Mouse (Mus musculus): ENCODE data around the gene Gatd1. TPM values are rescaled to one million over a fixed set of nuclear protein-coding genes. Genes with fewer than 3 reads are reported as not detected.
A peak's percentile ranks its signal among the peaks of the same experiment; 100 is the strongest.

Gene Gatd1
- polyA plus RNA-seq, 1 experiment from 2014 or later: 34.3 TPM

GRCm38 (mm10) chr7:141363106-141363751, 50.7 kb downstream of the Gatd1 start:
- peak; percentile 91 for TF ChIP-seq CTCF (IDR thresholded peaks at IDR 0.05; ENCODE audit: low read depth)
- Histone ChIP-seq H3K36me3 (ENCODE audit: control insufficient read depth, insufficient read depth) (peaks cover 25% of the 10 kb centered on the region; the same call in 1 of the 2 replicates), H3K9me3 (ENCODE audit: control insufficient read depth) (no peaks in the 10 kb centered on the region), H3K4me1 (replicated peaks; ENCODE audit: control insufficient read depth, insufficient read depth, low read length) (no peaks in the 10 kb centered on the region), H3K9ac (ENCODE audit: low read depth, low read length) (no peak overlapping the region), H3K27me3 (replicated peaks; ENCODE audit: control insufficient read depth, insufficient read depth, low read length) (no peaks in the 10 kb centered on the region), H3K27ac (ENCODE audit: low read depth, low read length) (no peak overlapping the region), H3K4me2 (replicated peaks; ENCODE audit: low read depth) (no peak overlapping the region), H3K4me3 (ENCODE audit: low read depth, low read length) (no peak overlapping the region)
- ATAC-seq: peak; percentile 18; the same call in 1 of the 2 replicates
- 60% methylated on average over 4 of the region's 4 CpGs for WGBS

- Histone ChIP-seq H3K4me2 (replicated peaks; ENCODE audit: low read depth) (no peak overlapping the region), H3K9ac (ENCODE audit: low read depth, low read length) (no peak overlapping the region), H3K27me3 (replicated peaks; ENCODE audit: control insufficient read depth, insufficient read depth, low read length) (no peaks in the 10 kb centered on the region), H3K9me3 (ENCODE audit: control insufficient read depth) (no peaks in the 10 kb centered on the region), H3K27ac (ENCODE audit: low read depth, low read length) (peak overlapping the region; percentile 46), H3K4me3 (ENCODE audit: low read depth, low read length) (no peak overlapping the region), H3K4me1 (replicated peaks; ENCODE audit: control insufficient read depth, insufficient read depth, low read length) (no peaks in the 10 kb centered on the region), H3K36me3 (ENCODE audit: control insufficient read depth, insufficient read depth) (peaks cover 39% of the 10 kb centered on the region; the same call in 1 of the 2 replicates)
- TF ChIP-seq CTCF (IDR thresholded peaks at IDR 0.05; ENCODE audit: low read depth): no peak
- ATAC-seq: peak; percentile 76
- WGBS: 9% methylated on average over 24 of the region's 24 CpGs
These were observed 52.4 kb downstream of the Gatd1 start for GRCm38 (mm10) chr7:141361510-141361909.

Other genes starting within 250 kb of the Gatd1 start
- 133 and 141 TPM in 2 replicates for gene Rnh1, start 241.3 kb downstream of the Gatd1 start, polyA plus RNA-seq (2015; fragmentation: Nextera tagmentation; extraction: Ambion mirVana)
- gene Hras, start 220.1 kb downstream of the Gatd1 start, polyA plus RNA-seq (2015; fragmentation: Nextera tagmentation; extraction: Ambion mirVana): 71.8 and 72.3 TPM in 2 replicates
- 3.2 and 3.7 TPM in 2 replicates for gene Lrrc56, start 220.0 kb downstream of the Gatd1 start, polyA plus RNA-seq (2015; fragmentation: Nextera tagmentation; extraction: Ambion mirVana)
- 2.7 and 3.4 TPM in 2 replicates for gene Lmntd2, start 200.1 kb downstream of the Gatd1 start, polyA plus RNA-seq (2015; fragmentation: Nextera tagmentation; extraction: Ambion mirVana)
- 47.6 and 52.7 TPM in 2 replicates for gene Rassf7, start 198.3 kb downstream of the Gatd1 start, polyA plus RNA-seq (2015; fragmentation: Nextera tagmentation; extraction: Ambion mirVana)
- gene Phrf1, start 185.4 kb downstream of the Gatd1 start, polyA plus RNA-seq (2015; fragmentation: Nextera tagmentation; extraction: Ambion mirVana): 24.7 and 27.8 TPM in 2 replicates
- gene Irf7, start 147.7 kb downstream of the Gatd1 start, polyA plus RNA-seq (2015; fragmentation: Nextera tagmentation; extraction: Ambion mirVana): 120 and 124 TPM in 2 replicates
- gene Cdhr5, start 137.3 kb downstream of the Gatd1 start, polyA plus RNA-seq (2015; fragmentation: Nextera tagmentation; extraction: Ambion mirVana): 914 and 971 TPM in 2 replicates
- 348 and 368 TPM in 2 replicates for gene Sct, start 135.0 kb downstream of the Gatd1 start, polyA plus RNA-seq (2015; fragmentation: Nextera tagmentation; extraction: Ambion mirVana)
- 0.33 and 0.38 TPM in 2 replicates for gene Drd4, start 122.1 kb downstream of the Gatd1 start, polyA plus RNA-seq (2015; fragmentation: Nextera tagmentation; extraction: Ambion mirVana)
- gene Deaf1, start 86.4 kb downstream of the Gatd1 start, polyA plus RNA-seq (2015; fragmentation: Nextera tagmentation; extraction: Ambion mirVana): 52.8 and 55.7 TPM in 2 replicates
- 21.8 and 23.3 TPM in 2 replicates for gene Tmem80, start 86.4 kb downstream of the Gatd1 start, polyA plus RNA-seq (2015; fragmentation: Nextera tagmentation; extraction: Ambion mirVana)
- 234 and 248 TPM in 2 replicates for gene Eps8l2, start 75.3 kb downstream of the Gatd1 start, polyA plus RNA-seq (2015; fragmentation: Nextera tagmentation; extraction: Ambion mirVana)
- 706 and 711 TPM in 2 replicates for gene Taldo1, start 21.9 kb downstream of the Gatd1 start, polyA plus RNA-seq (2015; fragmentation: Nextera tagmentation; extraction: Ambion mirVana)
- gene Cend1, start 15.4 kb upstream of the Gatd1 start, polyA plus RNA-seq (2015; fragmentation: Nextera tagmentation; extraction: Ambion mirVana): 2.7 and 3.3 TPM in 2 replicates
- gene Slc25a22, start 23.8 kb upstream of the Gatd1 start, polyA plus RNA-seq (2015; fragmentation: Nextera tagmentation; extraction: Ambion mirVana): 65.8 and 67.7 TPM in 2 replicates
- 1.4 and 1.6 TPM in 2 replicates for gene Pidd1, start 29.9 kb upstream of the Gatd1 start, polyA plus RNA-seq (2015; fragmentation: Nextera tagmentation; extraction: Ambion mirVana)
- 968 and 992 TPM in 2 replicates for gene Rplp2, start 33.2 kb upstream of the Gatd1 start, polyA plus RNA-seq (2015; fragmentation: Nextera tagmentation; extraction: Ambion mirVana)
- 75.5 and 79.4 TPM in 2 replicates for gene Pnpla2, start 41.1 kb upstream of the Gatd1 start, polyA plus RNA-seq (2015; fragmentation: Nextera tagmentation; extraction: Ambion mirVana)
- 12.6 and 12.7 TPM in 2 replicates for gene Cracr2b, start 47.0 kb upstream of the Gatd1 start, polyA plus RNA-seq (2015; fragmentation: Nextera tagmentation; extraction: Ambion mirVana)
- 27.6 and 29.3 TPM in 2 replicates for gene Cd151, start 53.3 kb upstream of the Gatd1 start, polyA plus RNA-seq (2015; fragmentation: Nextera tagmentation; extraction: Ambion mirVana)
- gene Polr2l, start 61.0 kb upstream of the Gatd1 start, polyA plus RNA-seq (2015; fragmentation: Nextera tagmentation; extraction: Ambion mirVana): 36.8 and 37.9 TPM in 2 replicates
- gene Tspan4, start 61.1 kb upstream of the Gatd1 start, polyA plus RNA-seq (2015; fragmentation: Nextera tagmentation; extraction: Ambion mirVana): 39.7 and 40.1 TPM in 2 replicates
- gene Chid1, start 125.7 kb upstream of the Gatd1 start, polyA plus RNA-seq (2015; fragmentation: Nextera tagmentation; extraction: Ambion mirVana): 20.5 and 23.8 TPM in 2 replicates
- 69.7 and 76.6 TPM in 2 replicates for gene Ap2a2, start 148.0 kb upstream of the Gatd1 start, polyA plus RNA-seq (2015; fragmentation: Nextera tagmentation; extraction: Ambion mirVana)
- gene Muc6, start 241.2 kb upstream of the Gatd1 start, polyA plus RNA-seq (2015; fragmentation: Nextera tagmentation; extraction: Ambion mirVana): 8.9 and 9.8 TPM in 2 replicates

Measured in intestine, postnatal 0 days (tissue).